Mouse (Mus musculus): ENCODE measurements around the gene Cacng5. TPM values are rescaled to one million over a fixed set of nuclear protein-coding genes. Genes with fewer than 3 reads are reported as not detected.

Gene Cacng5
- polyA plus RNA-seq, 1 experiment from 2014 or later, result 0.13 TPM

Other genes with a start within 250 kb of the Cacng5 start
- gene Cacng1, start 198.5 kb downstream of the Cacng5 start, polyA plus RNA-seq (2015; fragmentation: Nextera tagmentation; extraction: Ambion mirVana), result 0.70 and 1.1 TPM in 2 replicates
- 6.2 and 7.8 TPM in 2 replicates for gene Cacng4, start 120.5 kb downstream of the Cacng5 start, polyA plus RNA-seq (2015; fragmentation: Nextera tagmentation; extraction: Ambion mirVana)